Mouse (Mus musculus): Measurements from ENCODE around the gene Fam124a. TPM values are rescaled to one million over a fixed set of nuclear protein-coding genes. Genes with fewer than 3 reads are reported as not detected.
"Not testable (repeated sequence)": the region's sequence is repeated elsewhere in the genome, so short reads cannot be mapped to it uniquely, and the experiment has no call there.

Gene Fam124a
- 10 to 100 TPM; 20.8 to 23.3 TPM for total RNA-seq (2021)
- long read RNA-seq, experiment 1, partial matches to known transcripts: 4 of 7 reads
- long read RNA-seq, experiment 1, other reads (novel, unspliced or antisense): 1 of 7 reads
- long read RNA-seq, experiment 2, partial matches to known transcripts: 4 of 5 reads
- long read RNA-seq, experiment 2, other reads (novel, unspliced or antisense): 0 of 5 reads

GRCm38 (mm10) chr14:62555309-62555829 lies at the start of gene Fam124a:
Fam124a (plus strand) TSS chr14:62555737.
- DNase-seq (ENCODE audit: low spot score in 2 of 2): peak; percentile 71 to 84

GRCm38 (mm10) chr14:62506261-62506660 lies 49.3 kb upstream of the Fam124a start:
- no peak for DNase-seq (ENCODE audit: low spot score in 2 of 2)

- DNase-seq (ENCODE audit: low spot score in 2 of 2): no peak
These were observed 46.2 kb upstream of the Fam124a start for GRCm38 (mm10) chr14:62509350-62509749.

- no peak for DNase-seq (ENCODE audit: low spot score in 2 of 2)
These were observed 42.7 kb upstream of the Fam124a start for GRCm38 (mm10) chr14:62512845-62513244.

- DNase-seq (ENCODE audit: low spot score in 2 of 2): no peak
These were observed 24.6 kb upstream of the Fam124a start for GRCm38 (mm10) chr14:62530951-62531350.

- DNase-seq (ENCODE audit: low spot score in 2 of 2): no peak
These were observed 19.4 kb upstream of the Fam124a start for GRCm38 (mm10) chr14:62536127-62536526.

GRCm38 (mm10) chr14:62536988-62537387 lies 18.5 kb upstream of the Fam124a start:
- DNase-seq (ENCODE audit: low spot score in 2 of 2): no peak

- DNase-seq (ENCODE audit: low spot score in 2 of 2): no peak
These were observed 15.7 kb upstream of the Fam124a start for GRCm38 (mm10) chr14:62539834-62540233.

GRCm38 (mm10) chr14:62541751-62542150 lies 13.8 kb upstream of the Fam124a start:
- DNase-seq (ENCODE audit: low spot score in 2 of 2): no peak

GRCm38 (mm10) chr14:62546296-62546695 lies 9.2 kb upstream of the Fam124a start:
- no peak for DNase-seq (ENCODE audit: low spot score in 2 of 2)

- no peak for DNase-seq (ENCODE audit: low spot score in 2 of 2)
These were observed 8.8 kb upstream of the Fam124a start for GRCm38 (mm10) chr14:62546746-62547145.

GRCm38 (mm10) chr14:62550121-62550520 lies 5.4 kb upstream of the Fam124a start:
- no peak for DNase-seq (ENCODE audit: low spot score in 2 of 2)

- no peak for DNase-seq (ENCODE audit: low spot score in 2 of 2)
These were observed 2.8 kb upstream of the Fam124a start for GRCm38 (mm10) chr14:62552771-62553170.

- DNase-seq (ENCODE audit: low spot score in 2 of 2): no peak
These were observed 1.8 kb upstream of the Fam124a start for GRCm38 (mm10) chr14:62553786-62554185.

GRCm38 (mm10) chr14:62555840-62556810 lies 588 bp downstream of the Fam124a start:
- no peak for DNase-seq (ENCODE audit: low spot score in 2 of 2)

- DNase-seq (ENCODE audit: low spot score in 2 of 2): no peak
These were observed 1.6 kb downstream of the Fam124a start for GRCm38 (mm10) chr14:62557111-62557510.

GRCm38 (mm10) chr14:62561875-62562748 lies 6.6 kb downstream of the Fam124a start:
- peak in 1 of 2 experiments; percentile 56 for DNase-seq (ENCODE audit: low spot score in 2 of 2)

- DNase-seq (ENCODE audit: low spot score in 2 of 2): no peak
These were observed 8.1 kb downstream of the Fam124a start for GRCm38 (mm10) chr14:62563679-62564078.

- DNase-seq (ENCODE audit: low spot score in 2 of 2): not testable (repeated sequence)
These were observed 11.3 kb downstream of the Fam124a start, which contains the start of gene Gm4131 for GRCm38 (mm10) chr14:62566821-62567220. Gm4131 (minus strand) TSS chr14:62566921.

- DNase-seq (ENCODE audit: low spot score in 2 of 2): no peak
These were observed 13.9 kb downstream of the Fam124a start for GRCm38 (mm10) chr14:62569463-62569862.

GRCm38 (mm10) chr14:62570299-62570698 lies 14.8 kb downstream of the Fam124a start:
- no peak for DNase-seq (ENCODE audit: low spot score in 2 of 2)
